Mouse (Mus musculus) kidney, postnatal 36 days (tissue): Measurements from ENCODE around the gene Rnf185.
A peak's percentile ranks its signal among the peaks of the same experiment; 100 is the strongest.

Experiments
- DNase-seq, 2 experiments: peaks; one replicate each; pipeline ENCODE4 v3.0.0; 2021 to 2022; ENCODE audit warnings: mixed read lengths in 2 of 2

Gene Rnf185

DNA sequence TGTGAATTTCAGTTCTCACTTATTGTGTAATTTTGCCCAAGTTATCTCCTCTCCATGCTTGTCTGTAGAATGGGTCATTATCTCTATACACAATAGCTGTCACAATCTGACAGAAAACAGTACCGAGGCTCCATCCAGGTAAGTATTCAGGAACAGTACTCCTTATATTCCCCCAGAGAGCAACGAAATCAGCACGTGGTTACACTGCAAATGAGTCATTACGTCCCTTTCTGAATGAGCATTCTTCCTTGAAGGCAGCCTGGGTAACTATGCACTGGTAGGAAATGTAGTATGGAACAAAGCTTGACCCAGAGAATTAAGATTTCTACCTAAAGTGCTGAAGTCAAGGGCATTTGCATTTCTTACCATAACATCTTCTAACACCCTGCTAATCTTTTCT lies 9.5 kb downstream of the Rnf185 start:
- no peak for DNase-seq

GRCm38 (mm10) chr11:3441696-3442443 lies 10.3 kb downstream of the Rnf185 start:
- DNase-seq, result peak; percentile 61 to 65

DNA sequence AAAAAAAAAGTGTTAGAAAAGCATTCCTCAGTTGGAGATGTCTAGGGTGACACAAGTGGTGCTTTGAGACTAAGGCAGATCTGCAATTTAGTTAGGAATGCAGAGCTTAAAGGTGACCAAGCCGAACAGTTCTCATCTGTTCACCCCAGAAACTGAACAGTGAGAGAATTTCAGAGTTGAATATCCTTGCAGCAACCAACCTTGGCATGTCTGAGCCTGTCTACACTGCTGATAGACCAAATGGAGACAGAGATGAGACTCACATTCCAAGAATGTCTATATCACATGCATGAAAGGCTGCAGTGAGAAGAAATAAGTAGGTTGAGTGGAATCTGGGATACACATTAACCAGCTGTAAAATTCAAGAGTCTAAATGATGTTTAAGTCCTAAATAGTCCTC lies 14.5 kb downstream of the Rnf185 start:
- DNase-seq, result no peak

DNA sequence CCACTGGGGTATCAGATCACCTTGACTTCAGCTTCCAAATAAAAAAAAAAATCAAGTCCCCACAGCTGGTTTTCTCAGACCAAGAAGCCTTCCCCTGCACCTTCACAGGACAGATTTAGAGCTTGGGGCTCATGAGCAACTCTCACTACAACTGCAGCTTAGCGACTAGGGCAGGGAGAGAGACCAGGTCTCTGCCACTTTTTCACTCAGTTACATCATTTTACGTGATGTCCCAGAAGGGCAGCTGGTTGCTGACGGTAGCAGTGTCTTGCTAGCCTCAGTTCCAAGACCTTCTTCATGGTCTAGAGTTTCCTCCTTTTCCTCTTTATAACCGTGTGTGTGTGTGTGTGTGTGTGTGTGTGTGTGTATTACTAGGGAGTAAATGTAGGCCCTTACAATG lies 18.4 kb downstream of the Rnf185 start:
- DNase-seq, result no peak

GRCm38 (mm10) chr11:3431976-3432603 lies 20.1 kb downstream of the Rnf185 start:
- DNase-seq, result peak in 1 of 2 experiments; percentile 38

- no peak for DNase-seq
Measured at GRCm38 (mm10) chr11:3431515-3431914, 20.6 kb downstream of the Rnf185 start.

DNA sequence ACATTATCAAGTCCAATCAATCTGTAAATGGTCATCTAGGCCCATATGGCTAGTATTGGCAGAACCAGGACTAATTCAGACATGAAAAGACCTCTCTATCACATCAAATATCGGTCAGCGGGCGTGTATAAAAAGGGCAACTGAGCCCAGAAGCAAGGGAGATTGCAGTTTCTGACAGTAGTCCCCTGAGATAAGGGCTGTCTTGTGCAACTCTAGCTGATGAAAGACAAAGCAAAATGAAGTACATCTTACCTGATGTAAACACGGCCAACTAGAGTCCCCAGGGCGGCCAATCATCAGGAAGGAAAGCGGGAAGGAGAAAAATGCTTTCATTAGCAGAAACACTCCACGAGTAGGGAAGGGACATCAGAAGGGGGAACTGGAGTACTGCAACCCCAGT lies 23.5 kb downstream of the Rnf185 start:
- no peak for DNase-seq

DNA sequence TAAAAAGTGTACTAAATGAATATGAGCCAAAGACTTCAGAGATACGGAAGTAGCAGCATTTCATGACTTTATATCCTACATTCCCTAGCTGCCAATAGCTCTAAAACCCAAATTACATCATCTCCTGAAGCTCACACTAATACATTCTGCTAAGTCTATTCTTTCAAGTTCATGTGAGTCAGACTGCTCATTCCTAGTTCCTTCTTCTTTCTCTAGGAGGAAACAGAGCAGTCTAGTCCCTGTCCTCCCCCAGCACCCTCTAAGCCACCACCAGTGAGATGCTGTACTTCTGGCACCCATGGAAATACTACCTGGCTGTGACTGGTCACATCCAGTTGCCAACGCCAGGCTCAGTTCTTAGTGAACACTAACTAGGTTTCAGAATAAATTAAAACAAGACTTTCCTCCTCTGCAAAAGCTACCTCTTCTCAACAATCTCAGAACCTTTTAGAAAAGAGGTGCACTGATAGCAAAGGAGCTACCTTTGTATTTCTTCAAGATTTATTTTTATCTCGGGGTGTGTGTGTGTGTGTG lies 24.4 kb downstream of the Rnf185 start:
- peak; percentile 54 to 63 for DNase-seq

DNA sequence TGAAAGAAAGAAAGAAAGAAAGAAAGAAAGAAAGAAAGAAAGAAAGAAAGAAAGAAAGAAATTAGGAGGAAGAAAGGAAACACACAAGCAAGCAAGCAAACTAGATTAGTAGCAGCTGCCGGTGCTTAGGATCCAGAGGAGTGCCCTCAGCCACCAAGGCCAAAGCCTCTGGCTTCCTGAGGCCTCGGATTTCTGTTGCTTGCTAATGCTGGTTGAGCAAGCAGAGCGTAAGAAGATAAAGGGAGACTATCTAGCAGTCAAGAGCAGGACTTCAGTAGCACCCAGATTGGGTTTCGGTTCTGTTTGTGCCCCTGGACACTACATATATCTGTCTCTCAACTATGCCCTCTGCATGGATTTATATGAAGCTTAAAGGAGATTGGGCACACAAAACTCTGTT lies 29.9 kb downstream of the Rnf185 start:
- DNase-seq, result no peak

- DNase-seq, result peak; percentile 39 to 60
Measured at GRCm38 (mm10) chr11:3418741-3419140, 33.4 kb downstream of the Rnf185 start.

- DNase-seq, result peak; percentile 36 to 41
Measured at GRCm38 (mm10) chr11:3417795-3418194, 34.4 kb downstream of the Rnf185 start.

DNA sequence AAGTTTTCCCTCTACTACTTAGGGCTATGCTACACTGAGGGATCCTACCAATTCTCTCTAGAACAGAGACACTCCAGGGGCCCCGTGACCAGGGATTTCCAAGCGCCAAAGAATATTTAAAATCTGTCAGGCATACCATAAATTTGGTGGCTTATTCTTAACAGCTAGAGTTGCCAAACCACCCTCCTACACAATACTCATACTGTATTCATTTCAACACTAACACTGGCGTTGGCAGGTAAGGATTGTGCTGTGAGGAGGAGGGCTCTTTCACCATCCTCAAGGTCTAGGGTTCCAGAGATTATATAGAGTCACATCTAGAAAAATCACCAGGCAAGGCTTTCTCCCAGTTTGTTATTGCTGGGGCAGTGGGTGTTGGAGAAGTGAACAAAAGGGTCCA lies 35.8 kb downstream of the Rnf185 start:
- DNase-seq, result no peak

DNA sequence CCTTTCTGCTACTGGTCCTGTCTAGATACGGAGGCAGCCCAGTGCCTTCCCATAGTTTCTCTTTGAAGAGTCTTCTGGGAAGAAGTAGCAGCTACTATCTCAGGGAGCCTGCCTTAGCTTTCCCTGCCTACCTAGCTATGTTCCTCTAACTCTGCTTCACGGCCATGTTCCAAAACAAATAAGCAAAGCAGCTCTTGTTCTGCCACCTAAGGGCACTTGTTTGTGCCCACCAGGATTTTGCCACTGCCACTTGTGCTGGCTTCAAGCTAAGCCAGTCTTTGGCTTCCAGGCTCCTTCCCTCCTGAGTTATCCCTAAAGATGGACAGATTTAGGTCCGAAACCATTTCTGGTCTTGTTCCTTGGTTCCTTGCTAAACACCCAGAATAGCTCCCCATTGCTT lies 40.1 kb downstream of the Rnf185 start:
- DNase-seq, result no peak

- peak; percentile 94 to 98 for DNase-seq
Measured at GRCm38 (mm10) chr11:3408997-3409732, 43.0 kb downstream of the Rnf185 start, which contains the start of gene Limk2. TSS of gene Limk2 (minus strand) at chr11:3409189.

DNA sequence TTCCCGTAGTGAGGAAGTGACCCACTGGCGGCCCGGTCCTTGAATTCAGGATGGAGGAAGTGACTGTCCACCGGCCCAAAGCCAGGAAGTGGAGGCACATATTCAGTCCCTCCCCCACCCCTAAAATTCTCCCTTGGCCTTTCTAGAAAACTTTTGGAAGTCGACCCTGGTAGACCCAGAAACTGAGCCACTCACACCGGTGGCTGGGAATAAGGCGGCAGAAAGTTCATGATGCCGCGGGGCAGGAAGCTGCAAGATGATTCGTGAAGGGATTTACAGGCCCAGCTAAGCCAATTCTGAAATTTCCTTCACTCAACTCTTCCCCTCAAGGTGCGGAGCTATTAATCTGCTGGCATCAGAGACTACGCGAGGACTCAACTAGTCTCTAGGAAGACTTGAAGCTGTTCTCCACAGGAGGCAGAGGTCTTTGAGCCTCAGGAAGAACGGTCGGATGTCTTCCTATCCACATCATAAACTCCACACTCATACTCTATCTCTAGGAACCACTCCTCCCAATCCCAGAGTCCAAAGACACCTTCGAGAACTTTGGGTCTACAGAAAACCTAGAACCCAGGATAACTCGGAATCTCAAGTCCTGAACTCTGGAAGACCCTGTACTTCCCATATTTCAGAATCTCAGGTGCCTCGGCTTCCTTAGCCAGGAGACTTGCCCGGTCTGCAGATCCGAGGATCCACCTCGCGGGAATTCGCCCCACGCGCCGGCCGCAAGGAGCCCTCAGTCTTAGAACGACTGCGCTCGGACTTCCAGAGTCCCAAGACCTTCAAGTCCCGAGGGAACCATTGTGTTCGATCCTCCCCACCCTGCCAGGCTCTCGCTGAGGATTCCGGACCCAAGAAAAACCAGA lies 43.8 kb downstream of the Rnf185 start:
- peak; percentile 49 to 61 for DNase-seq

GRCm38 (mm10) chr11:3404287-3405047 lies 47.7 kb downstream of the Rnf185 start:
- DNase-seq, result no peak

DNA sequence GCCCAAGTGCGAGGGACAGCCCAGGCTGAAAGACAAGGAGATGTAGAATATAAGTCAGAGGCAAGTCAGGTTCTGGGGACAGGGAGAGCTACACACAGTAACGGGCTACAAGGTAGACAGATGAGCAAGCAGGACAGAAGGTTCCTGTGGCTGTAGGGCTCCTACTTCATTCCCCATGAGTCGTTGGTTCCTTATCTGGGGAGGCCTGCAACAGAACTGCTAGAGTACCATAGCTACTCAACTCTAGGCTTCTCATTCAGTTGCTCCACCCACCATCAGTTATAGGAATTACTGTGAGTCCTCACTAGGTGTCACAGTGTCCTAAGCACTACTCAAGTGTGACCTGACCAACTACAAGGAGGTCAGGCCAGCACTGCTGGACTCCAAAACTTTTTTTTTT lies 49.1 kb downstream of the Rnf185 start:
- DNase-seq, result no peak

GRCm38 (mm10) chr11:3398318-3398717 lies 53.8 kb downstream of the Rnf185 start:
- no peak for DNase-seq

- no peak for DNase-seq
Measured at GRCm38 (mm10) chr11:3396562-3396961, 55.6 kb downstream of the Rnf185 start.

- DNase-seq, result no peak
Measured at GRCm38 (mm10) chr11:3396091-3396490, 56.1 kb downstream of the Rnf185 start.

DNA sequence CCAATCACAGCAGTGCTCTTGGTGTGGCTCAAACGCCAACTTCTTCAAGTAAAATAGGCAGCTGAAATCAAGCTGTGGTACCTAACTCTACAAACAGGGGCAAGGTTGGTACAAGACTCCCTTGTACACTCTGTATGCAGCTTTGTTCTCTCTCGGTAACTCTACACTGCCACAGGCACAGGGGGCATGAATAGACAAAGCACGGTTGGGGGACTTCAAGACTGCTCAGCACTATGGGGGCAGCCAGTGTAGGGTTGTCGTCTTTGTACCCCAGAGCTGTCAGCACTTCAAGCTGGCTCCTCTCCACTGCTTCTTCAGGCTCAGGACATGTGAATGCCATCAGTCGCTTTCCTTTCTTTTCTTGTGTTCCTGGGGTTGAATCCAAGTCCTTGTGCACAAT lies 57.6 kb downstream of the Rnf185 start:
- DNase-seq, result no peak

DNA sequence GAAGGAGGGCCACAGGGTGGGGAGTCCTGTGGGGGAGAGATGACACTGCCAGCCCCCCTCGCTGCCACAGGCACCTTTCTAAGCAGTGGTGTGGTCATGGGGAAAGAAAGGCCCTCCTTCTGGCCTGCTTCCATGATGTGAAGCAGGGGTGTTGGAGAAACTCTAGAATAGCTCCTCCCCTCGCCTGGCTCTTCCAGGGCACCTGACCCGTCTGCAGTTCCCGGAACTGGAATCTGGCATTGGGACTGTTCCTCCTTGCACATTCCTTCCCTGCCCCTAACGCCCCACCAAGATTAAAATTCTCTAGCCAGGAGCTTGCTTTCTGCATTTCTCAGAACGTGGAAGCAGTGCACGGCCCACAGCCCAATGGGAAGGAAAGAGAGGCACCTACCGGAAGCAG lies 59.6 kb downstream of the Rnf185 start:
- peak in 1 of 2 experiments; percentile 47 for DNase-seq
